Mouse (Mus musculus) limb, embryonic 12.5 days (tissue): Measurements from ENCODE around the gene Olfr485. TPM values are rescaled to one million over a fixed set of nuclear protein-coding genes. Genes with fewer than 3 reads are reported as not detected.
"Not testable (repeated sequence)": the region's sequence is repeated elsewhere in the genome, so short reads cannot be mapped to it uniquely, and the experiment has no call there.

Source experiments
- ATAC-seq: fragments of 200-750 bp; cut with Nextera tagmentation; 2 replicates; pipeline ENCODE4 v1.8.0; 2017; ENCODE audit warnings: low read depth, moderate TSS enrichment; ENCODE audit not compliant: insufficient number of reproducible peaks, insufficient read depth, low FRiP score, low TSS enrichment
- H3K27ac ChIP-seq: fragments of 300-500 bp; sonication (generic); 2 replicates; pipeline ENCODE4 v1.5.1; 2016; ENCODE audit warnings: mild to moderate bottlenecking, moderate library complexity
- H3K27me3 ChIP-seq: fragments of 300-500 bp; sonication (generic); 2 replicates; pipeline ENCODE4 v1.6.1; 2016; ENCODE audit warnings: mild to moderate bottlenecking, moderate library complexity
- H3K36me3 ChIP-seq: fragments of 300-500 bp; sonication (generic); 2 replicates; pipeline ENCODE4 v1.6.1; 2016; ENCODE audit warnings: mild to moderate bottlenecking, moderate library complexity
- H3K4me1 ChIP-seq: fragments of 300-500 bp; sonication (generic); replicated peaks from 2 replicates; pipeline ENCODE4 v1.6.1; 2016
- H3K4me2 ChIP-seq: fragments of 300-500 bp; sonication (generic); 2 replicates; pipeline ENCODE4 v1.6.1; 2016; ENCODE audit warnings: mild to moderate bottlenecking, moderate library complexity
- H3K4me3 ChIP-seq: fragments of 300-500 bp; sonication (generic); replicated peaks from 2 replicates; pipeline ENCODE4 v1.5.1; 2016; ENCODE audit warnings: mild to moderate bottlenecking
- H3K9ac ChIP-seq: fragments of 300-500 bp; sonication (generic); replicated peaks from 2 replicates; pipeline ENCODE4 v1.6.1; 2016; ENCODE audit warnings: mild to moderate bottlenecking, moderate library complexity
- H3K9me3 ChIP-seq: fragments of 300-500 bp; sonication (generic); 2 replicates; pipeline ENCODE4 v1.6.1; 2016; ENCODE audit warnings: mild to moderate bottlenecking, moderate library complexity
- WGBS: fragments of 180-500 bp; shearing (Covaris S2); methylation state at CpG from one replicate; pipeline ENCODE4 v1.1.7; 2016; 5-methylcytosine and 5-hydroxymethylcytosine counted together
- polyA plus RNA-seq: library from polyadenylated mRNA; unstranded; fragments of >200 nt; fragmentation: Nextera tagmentation; extraction: Ambion mirVana; gene quantifications from 2 replicates; pipeline ENCODE4 v1.2.1, GENCODE M21; 2016

The Olfr485 gene
- polyA plus RNA-seq, result not detected in 2 replicates

DNA sequence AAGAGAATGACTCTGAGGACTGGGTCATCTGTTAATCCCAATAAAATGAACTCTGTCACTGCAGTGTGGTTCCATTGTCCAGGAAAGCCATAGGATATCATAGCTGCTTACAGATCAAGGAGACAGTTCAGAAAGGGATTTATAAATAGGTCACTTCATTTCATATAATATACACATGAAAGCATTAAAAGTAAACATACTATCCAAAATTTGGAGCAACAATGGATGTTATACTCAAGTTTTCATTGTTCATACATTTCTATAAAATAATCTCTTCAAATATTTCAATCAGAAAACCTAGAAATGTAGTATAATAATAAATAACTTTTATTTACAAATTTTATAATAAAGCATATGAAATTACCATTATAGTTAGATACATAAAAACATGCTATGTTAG, at the start of gene Olfr485:
TSS of gene Olfr485 (minus strand) at position 101 of the 400 bp plus-strand sequence.
- Histone ChIP-seq H3K4me3 (no peak within 1 kb of the TSS), H3K4me1 (no peaks in the 10 kb centered on the region), H3K9me3 (no peaks in the 10 kb centered on the region), H3K36me3 (no peaks in the 10 kb centered on the region), H3K4me2 (no peak within 1 kb of the TSS), H3K9ac (no peak within 1 kb of the TSS), H3K27me3 (no peaks in the 10 kb centered on the region), H3K27ac (no peak within 1 kb of the TSS)
- ATAC-seq, result no peak

DNA sequence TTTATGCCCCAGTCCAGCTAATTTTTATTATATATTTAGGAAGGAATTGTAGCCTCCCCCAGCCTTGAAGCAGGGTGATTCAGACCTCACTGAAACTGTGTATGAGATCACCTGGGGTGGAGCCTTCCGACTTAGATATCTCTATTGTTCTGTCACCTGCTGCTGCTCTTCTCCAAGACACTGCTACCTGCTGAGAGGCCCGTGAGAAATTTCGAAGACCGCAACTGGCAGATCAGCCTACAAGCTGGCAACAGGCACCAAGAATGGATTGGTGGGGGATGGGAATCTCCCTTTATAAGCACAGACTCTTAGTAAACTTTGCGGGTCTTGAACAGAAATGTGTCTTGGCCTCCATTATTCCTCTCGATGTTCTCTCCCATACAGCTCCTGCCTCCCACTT, 37.3 kb upstream of the Olfr485 start:
- H3K4me2 ChIP-seq, result no peak overlapping the region

DNA sequence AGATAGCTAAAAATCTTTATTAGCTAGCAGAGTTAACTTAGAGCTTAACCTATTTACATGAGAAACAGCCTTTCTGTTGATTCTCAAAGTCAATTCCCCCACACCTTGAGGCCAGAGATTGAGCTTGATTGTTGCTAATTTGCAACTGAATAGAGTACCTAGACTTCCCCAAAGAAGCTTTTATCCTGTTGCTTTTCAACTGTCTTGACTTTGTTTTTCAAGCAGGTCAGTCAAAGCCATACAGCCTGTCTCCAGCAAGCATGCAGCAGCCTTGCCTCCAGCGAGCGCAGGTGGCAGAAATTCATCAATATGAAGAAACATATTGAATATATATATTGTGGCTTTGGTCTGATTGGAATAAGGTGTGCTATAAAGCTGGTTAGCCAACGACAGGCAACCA, 36.7 kb upstream of the Olfr485 start:
- not testable (repeated sequence) for H3K4me3 ChIP-seq, H3K4me2 ChIP-seq, H3K27me3 ChIP-seq, H3K27ac ChIP-seq, H3K4me1 ChIP-seq, ATAC-seq, H3K9ac ChIP-seq, H3K9me3 ChIP-seq, H3K36me3 ChIP-seq
- WGBS, result 65% methylated on average over 3 of the region's 3 CpGs

More for the DNA sequence above, 37.3 kb upstream of the Olfr485 start:
- Histone ChIP-seq H3K4me3 (no peak overlapping the region), H3K9ac (no peak overlapping the region), H3K36me3 (no peaks in the 10 kb centered on the region), H3K9me3 (no peaks in the 10 kb centered on the region), H3K27me3 (no peaks in the 10 kb centered on the region), H3K27ac (no peak overlapping the region), H3K4me1 (no peaks in the 10 kb centered on the region)
- 66% methylated on average over 6 of the region's 6 CpGs for WGBS
- no peak for ATAC-seq

DNA sequence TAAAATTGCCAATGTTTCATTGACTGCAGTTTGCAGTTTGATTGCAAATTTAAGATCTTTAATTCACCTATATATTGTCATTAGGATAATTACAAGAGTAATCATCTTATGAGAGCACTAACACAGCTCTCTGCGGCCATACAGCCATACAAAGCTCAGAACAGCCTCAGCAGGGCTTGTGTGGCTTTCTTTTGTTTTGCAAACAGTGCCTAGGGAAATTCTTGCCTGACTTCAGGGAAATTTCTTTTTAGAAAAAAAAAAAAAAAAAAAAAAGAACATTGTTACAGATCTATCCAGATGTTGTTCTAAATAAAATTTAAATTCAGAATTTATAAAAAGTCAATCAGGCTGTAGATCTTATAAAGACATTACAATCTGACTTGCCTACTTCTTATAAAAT, 33.0 kb upstream of the Olfr485 start:
- H3K36me3 ChIP-seq, H3K27me3 ChIP-seq, H3K4me3 ChIP-seq, H3K9me3 ChIP-seq, ATAC-seq, H3K9ac ChIP-seq, H3K27ac ChIP-seq, H3K4me2 ChIP-seq, H3K4me1 ChIP-seq: not testable (repeated sequence)
- 72% methylated on average over 1 of the region's 1 CpGs for WGBS

DNA sequence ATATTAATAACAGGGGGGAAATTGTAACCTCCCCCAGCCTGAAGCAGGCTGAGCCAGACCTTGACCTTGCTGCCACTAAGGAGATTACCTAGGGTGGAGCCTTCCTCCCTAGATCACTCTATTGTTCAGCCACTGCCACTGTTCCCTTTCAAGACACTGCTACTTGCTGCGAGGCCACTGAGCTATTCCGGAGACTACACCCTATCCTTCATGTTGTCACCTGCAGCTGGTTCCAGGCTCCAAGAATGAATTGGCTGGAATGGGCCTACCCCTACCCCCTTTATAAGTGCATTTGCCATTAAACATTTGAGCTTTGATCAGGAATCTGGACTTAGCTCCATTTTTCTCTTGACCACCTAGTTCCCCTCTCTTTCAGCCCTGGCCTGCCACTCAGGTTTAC, 31.5 kb upstream of the Olfr485 start:
- H3K4me2 ChIP-seq, H3K9me3 ChIP-seq, H3K27me3 ChIP-seq, H3K4me1 ChIP-seq, H3K4me3 ChIP-seq, ATAC-seq, H3K36me3 ChIP-seq, H3K9ac ChIP-seq, H3K27ac ChIP-seq: not testable (repeated sequence)
- 77% methylated on average over 2 of the region's 2 CpGs for WGBS

DNA sequence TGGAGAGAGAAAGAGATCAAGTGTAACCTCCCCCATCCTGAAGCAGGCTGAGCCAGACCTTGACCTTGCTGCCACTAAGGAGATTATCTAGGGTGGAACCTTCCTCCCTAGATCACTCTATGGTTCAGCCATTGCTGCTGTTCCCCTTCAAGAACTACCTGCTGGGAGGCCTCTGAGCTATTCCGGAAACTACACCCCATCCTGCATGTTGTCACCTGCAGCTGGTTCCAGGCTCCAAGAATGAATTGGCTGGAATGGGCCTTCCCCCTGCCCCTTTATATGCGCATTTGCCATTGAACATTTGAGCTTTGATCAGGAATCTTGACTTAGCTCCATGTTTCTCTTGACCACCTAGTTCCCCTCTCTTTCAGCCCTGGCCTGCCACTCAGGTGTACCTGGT, 25.6 kb upstream of the Olfr485 start:
- not testable (repeated sequence) for H3K4me3 ChIP-seq, H3K36me3 ChIP-seq, H3K4me1 ChIP-seq, ATAC-seq, H3K27me3 ChIP-seq, H3K9ac ChIP-seq, H3K9me3 ChIP-seq, H3K27ac ChIP-seq, H3K4me2 ChIP-seq
- 91% methylated on average over 2 of the region's 2 CpGs for WGBS

DNA sequence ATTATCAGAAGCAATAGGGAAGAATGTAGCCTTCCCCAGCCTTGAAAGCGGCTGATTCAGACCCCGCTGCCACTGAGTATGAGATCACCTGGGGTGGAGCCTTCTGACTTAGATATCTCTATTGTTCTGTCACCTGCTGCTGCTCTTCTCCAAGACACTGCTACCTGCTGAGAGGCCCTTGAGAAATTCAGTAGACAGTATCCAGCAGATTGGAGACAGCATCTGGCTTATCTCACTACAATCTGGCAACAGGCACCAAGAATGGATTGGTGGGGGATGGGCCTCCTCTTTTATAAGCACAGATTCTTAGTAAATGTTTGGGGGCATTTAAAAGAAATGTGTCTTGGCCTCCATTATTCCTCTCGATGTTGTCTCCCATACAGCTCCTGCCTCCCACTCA, 24.7 kb upstream of the Olfr485 start:
- not testable (repeated sequence) for H3K27me3 ChIP-seq, H3K27ac ChIP-seq, H3K36me3 ChIP-seq, H3K4me3 ChIP-seq, H3K9ac ChIP-seq, ATAC-seq, H3K4me1 ChIP-seq, H3K9me3 ChIP-seq, H3K4me2 ChIP-seq
- 84% methylated on average over 3 of the region's 3 CpGs for WGBS

DNA sequence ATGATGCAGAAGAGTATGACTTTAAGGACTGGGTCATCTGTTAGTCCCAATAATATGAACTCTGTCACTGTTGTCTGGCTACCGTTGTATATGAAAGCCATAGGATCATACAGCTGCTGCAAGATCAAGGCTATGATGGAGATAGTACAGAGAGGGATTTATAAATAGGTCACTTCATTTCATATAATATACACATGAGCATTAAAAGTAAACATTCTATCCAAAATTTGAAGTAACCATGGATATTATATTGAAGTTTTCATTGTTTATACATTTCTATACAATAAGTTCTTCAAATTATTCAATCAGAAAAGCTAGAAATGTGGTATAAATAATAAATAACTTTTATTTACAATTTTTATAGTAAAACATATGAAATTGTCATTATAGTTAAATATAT, 13.0 kb upstream of the Olfr485 start, which contains the start of gene Olfr486:
TSS of gene Olfr486 (minus strand) at position 101 of the 400 bp plus-strand sequence.
- not testable (repeated sequence) for H3K27ac ChIP-seq, ATAC-seq, H3K4me2 ChIP-seq, H3K4me3 ChIP-seq, H3K4me1 ChIP-seq, H3K9me3 ChIP-seq, H3K27me3 ChIP-seq, H3K36me3 ChIP-seq, H3K9ac ChIP-seq
- WGBS, result 91% methylated on average over 1 of the region's 1 CpGs

DNA sequence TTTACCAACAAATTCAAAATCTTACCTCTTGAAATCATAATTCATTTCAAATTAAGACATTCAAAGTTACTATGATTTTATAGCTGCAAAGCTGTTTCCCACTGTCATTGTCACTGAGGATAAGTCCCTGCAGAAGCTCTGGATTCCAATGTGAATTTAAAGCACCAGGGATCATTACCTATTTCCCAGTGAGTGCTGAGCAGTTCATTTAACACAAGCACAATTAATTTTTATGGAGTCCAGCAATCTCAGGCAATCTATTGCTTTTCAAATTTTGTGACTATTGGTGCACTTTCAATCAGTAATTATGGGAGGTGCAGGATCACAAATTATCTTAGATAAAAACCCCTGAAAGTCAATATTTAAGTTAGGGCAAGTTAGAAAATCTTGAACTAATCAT, 32.3 kb downstream of the Olfr485 start, which contains the start of gene Olfr484:
TSS of gene Olfr484 (minus strand) at position 101 of the 400 bp plus-strand sequence.
- ATAC-seq, result no peak
- H3K9ac ChIP-seq, result no peak within 1 kb of the TSS
- no peaks in the 10 kb centered on the region for H3K9me3 ChIP-seq
- no peak within 1 kb of the TSS for H3K27ac ChIP-seq
- H3K4me2 ChIP-seq, result no peak within 1 kb of the TSS
- no peaks in the 10 kb centered on the region for H3K27me3 ChIP-seq
- no peak within 1 kb of the TSS for H3K4me3 ChIP-seq
- H3K4me1 ChIP-seq, result no peaks in the 10 kb centered on the region
- no peaks in the 10 kb centered on the region for H3K36me3 ChIP-seq

DNA sequence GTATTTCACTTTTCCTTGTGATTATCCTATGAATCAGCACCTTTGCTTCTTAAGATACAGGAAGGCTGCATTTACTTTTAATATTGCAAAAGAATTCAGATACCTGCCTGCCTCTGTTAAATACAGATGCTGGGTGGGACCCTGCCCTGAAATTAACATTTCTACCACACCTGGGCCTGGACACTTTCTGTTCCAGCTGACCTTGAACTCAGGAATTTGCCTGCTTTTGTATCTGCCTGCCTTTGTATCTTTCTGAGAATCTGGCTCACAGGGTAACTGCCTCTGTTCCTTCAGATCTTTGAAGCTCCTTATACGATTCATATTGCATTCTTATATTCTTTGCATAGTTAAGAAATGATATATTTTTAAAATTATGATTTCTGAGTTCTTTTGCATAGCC, 38.3 kb downstream of the Olfr485 start:
- Histone ChIP-seq H3K36me3 (no peaks in the 10 kb centered on the region), H3K27ac (no peak overlapping the region), H3K27me3 (no peaks in the 10 kb centered on the region), H3K9ac (no peak overlapping the region), H3K9me3 (no peaks in the 10 kb centered on the region), H3K4me3 (no peak overlapping the region), H3K4me1 (no peaks in the 10 kb centered on the region), H3K4me2 (no peak overlapping the region)
- no peak for ATAC-seq
- WGBS, result 72% methylated on average over 1 of the region's 1 CpGs

DNA sequence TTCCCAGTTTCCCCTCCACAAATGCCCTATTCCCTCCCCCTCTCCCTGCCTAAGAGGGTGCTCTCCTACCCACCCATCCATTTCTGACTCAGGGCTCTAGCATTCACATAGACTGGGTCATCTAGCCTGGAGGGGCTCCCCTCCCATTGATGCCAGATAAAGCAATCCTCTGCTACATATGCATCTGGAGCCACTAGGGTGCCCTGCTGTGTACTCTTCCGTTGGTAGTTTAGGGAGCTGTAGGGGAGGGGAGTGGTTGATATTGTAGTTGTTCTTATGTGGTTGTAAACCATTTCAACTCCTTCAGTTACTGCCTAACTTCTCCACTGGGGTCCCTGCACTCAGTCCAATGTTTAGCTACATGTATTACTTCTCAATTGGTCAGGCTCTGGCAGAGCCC, 39.0 kb downstream of the Olfr485 start:
- ATAC-seq, result no peak
- Histone ChIP-seq H3K9ac (no peak overlapping the region), H3K4me3 (no peak overlapping the region), H3K4me2 (no peak overlapping the region), H3K36me3 (no peaks in the 10 kb centered on the region), H3K4me1 (no peaks in the 10 kb centered on the region), H3K27ac (no peak overlapping the region), H3K27me3 (no peaks in the 10 kb centered on the region), H3K9me3 (no peaks in the 10 kb centered on the region)
- 7% methylated on average over 1 of the region's 1 CpGs for WGBS
